Mouse (Mus musculus): ENCODE data around the gene Dbn1. TPM values are rescaled to one million over a fixed set of nuclear protein-coding genes. Genes with fewer than 3 reads are reported as not detected.
A peak's percentile ranks its signal among the peaks of the same experiment; 100 is the strongest.

Gene Dbn1
- total RNA-seq, 2 experiments from 2014 or later: 27.0 to 27.3 TPM

GRCm38 (mm10) chr13:55512379-55513031 is 24.6 kb upstream of the Dbn1 start:
- DNase-seq: peak; percentile 64 to 68
- intact Hi-C loops (cut with DNase I): loop anchor here (1.0 to 2.0 kb wide), 2 partner anchors 40 to 93 kb away; no protein-coding TSS in a partner anchor

DNA sequence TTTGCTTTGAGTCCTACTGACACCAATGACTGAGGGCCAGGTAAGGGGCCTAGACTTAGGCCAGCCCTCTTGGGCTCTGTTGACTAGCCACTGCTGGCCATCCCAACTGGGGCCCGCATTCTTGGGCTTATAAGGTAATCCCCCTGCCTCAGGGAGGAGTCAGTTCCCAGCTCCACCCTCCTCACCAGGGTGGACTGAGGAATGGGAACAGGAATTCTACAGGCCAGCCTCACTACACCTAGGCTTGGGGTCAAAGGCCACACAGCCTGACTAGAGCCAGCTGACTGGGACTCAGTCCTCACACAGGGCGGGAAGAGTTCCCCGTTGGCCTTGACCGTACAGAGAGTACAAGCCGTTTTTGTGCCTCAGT is 23.6 kb upstream of the Dbn1 start:
- intact Hi-C loops (cut with DNase I): no loop called here
- DNase-seq: no peak

- intact Hi-C loops (cut with DNase I): no loop called here
- DNase-seq: peak; percentile 90 to 91
These were observed 23.0 kb upstream of the Dbn1 start for GRCm38 (mm10) chr13:55510668-55511491.

DNA sequence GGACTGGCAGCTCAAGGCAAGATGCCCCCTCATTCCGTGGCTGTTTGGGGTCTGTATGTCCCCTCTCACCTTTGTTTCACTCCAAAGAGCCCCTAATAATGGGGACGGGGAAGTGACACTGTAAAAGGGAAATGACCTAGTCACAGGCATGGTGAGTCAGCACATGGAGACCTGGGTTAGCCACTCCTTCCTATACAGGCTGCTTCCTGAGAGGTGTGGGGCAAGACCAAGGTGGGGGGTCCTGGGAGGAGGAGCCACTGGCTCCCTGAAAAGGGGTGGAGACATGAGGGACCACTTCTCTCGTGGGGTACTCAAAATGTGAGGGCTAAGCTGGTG is 22.4 kb upstream of the Dbn1 start:
- intact Hi-C loops (cut with DNase I): no loop called here
- no peak for DNase-seq

DNA sequence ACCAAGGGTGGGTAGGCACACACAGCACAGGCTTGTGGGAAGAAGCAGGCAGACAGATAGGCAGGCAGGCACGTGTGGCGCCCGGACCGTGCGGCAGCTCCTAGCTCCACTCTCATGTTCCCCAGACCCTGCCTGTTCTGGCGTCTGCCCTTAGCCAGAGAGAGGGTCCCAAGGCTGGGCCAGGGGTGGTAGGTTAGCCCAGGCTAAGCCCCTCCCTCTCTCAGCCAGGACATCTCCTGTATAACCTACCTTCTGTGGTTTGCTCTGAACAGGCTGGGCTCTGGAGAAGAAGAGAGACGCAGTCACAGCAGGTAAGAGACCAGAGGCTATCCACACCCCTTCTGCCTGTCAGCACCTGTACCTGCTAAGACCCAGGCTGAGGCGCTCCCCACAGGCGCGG is 20.6 kb upstream of the Dbn1 start:
- intact Hi-C loops (cut with DNase I): no loop called here
- no peak for DNase-seq

DNA sequence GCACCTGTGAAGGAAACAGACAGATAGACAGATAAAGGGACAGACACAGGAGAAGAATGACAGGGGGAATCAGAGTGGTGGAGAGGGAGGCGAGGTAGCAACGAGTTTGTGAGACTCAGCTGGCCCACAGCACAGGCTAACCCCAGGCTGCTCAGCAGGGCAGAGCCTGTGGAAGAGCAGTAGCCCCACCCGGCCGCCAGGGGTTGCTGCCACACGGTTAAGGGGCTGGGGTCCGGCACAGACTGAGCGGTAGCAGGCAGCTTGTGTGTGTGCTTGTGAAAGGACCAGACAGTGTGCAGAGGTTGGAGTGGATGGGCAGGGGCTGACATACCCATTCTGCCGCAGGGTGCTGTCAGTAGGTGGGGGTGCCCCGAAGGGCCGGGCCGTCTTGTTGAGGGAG is 20.0 kb upstream of the Dbn1 start:
- DNase-seq: no peak
- intact Hi-C loops (cut with DNase I): no loop called here

GRCm38 (mm10) chr13:55506697-55507096 is 18.8 kb upstream of the Dbn1 start:
- no peak for DNase-seq

GRCm38 (mm10) chr13:55505810-55506209 is 17.9 kb upstream of the Dbn1 start:
- intact Hi-C loops (cut with DNase I): no loop called here
- DNase-seq: no peak

More at GRCm38 (mm10) chr13:55506697-55507096, 18.8 kb upstream of the Dbn1 start:
- intact Hi-C loops (cut with DNase I): no loop called here

- no peak for DNase-seq
- intact Hi-C loops (cut with DNase I): no loop called here
These were observed 16.5 kb upstream of the Dbn1 start for GRCm38 (mm10) chr13:55504390-55504789.

DNA sequence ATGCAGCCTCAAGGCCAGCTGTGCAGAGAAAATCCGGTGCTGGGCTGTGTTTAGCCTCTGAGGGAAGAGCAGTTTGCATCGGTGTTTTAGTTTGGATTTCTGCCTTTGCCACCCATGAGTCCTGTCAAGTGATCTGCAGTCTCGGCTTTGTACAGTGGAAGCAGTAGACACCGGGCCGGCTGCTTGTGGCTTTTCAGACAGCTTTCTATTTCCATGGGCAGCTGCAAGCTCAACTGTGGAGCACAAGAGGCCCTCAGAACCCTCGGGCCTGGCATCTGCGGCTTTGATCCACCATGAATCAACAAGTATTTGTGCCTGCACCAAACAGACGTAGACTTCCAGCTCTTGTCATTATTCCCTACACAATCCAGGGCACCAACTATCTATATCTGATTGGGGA is 14.5 kb upstream of the Dbn1 start:
- intact Hi-C loops (cut with DNase I): loop anchor here (2.0 kb wide), 1 partner anchor 14 kb away; the partner anchor contains the start of gene Dbn1
- no peak for DNase-seq

GRCm38 (mm10) chr13:55500575-55500974 is 12.7 kb upstream of the Dbn1 start:
- no peak for DNase-seq
- intact Hi-C loops (cut with DNase I): no loop called here

DNA sequence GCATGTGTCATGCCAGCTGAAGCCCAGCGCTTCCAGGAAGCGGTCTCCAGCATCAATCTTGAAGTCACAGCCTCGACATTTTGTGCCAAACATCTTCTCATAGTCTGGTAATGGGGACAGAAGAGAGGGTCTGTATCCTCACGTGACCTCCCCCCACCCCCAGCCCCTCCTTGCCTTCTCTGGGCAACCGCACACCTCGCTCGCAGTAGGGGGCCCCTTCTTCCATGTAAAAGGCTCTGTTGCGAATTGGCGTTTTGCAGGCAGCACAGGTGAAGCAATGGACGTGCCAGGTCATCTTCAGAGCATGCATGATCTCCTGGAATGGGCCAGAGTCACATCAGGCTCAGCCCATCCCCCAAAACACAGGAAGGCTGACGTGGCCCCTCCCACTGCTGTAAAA is 11.0 kb upstream of the Dbn1 start:
- DNase-seq: no peak
- intact Hi-C loops (cut with DNase I): no loop called here

- no peak for DNase-seq
- intact Hi-C loops (cut with DNase I): no loop called here
These were observed 8.8 kb upstream of the Dbn1 start for GRCm38 (mm10) chr13:55496661-55497060.

DNA sequence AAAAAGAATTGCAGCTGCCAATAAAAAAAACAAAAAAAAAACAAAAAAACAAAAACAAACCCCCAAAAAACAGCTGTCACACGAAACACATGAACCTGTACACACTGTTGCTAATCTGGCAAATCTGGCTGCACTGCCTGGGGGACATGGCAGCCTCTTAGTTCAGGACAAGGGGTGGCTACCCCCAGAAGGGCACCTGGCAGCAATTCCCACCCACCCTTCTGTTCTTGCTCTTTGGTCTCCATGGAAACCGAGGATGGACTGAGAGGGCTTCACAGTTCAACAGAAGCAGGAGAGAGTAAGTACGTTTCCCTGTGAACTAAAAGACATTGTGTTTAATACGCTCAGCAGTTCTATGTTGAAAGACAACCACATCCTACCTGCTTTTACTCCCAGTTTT is 7.8 kb upstream of the Dbn1 start:
- intact Hi-C loops (cut with DNase I): no loop called here

DNA sequence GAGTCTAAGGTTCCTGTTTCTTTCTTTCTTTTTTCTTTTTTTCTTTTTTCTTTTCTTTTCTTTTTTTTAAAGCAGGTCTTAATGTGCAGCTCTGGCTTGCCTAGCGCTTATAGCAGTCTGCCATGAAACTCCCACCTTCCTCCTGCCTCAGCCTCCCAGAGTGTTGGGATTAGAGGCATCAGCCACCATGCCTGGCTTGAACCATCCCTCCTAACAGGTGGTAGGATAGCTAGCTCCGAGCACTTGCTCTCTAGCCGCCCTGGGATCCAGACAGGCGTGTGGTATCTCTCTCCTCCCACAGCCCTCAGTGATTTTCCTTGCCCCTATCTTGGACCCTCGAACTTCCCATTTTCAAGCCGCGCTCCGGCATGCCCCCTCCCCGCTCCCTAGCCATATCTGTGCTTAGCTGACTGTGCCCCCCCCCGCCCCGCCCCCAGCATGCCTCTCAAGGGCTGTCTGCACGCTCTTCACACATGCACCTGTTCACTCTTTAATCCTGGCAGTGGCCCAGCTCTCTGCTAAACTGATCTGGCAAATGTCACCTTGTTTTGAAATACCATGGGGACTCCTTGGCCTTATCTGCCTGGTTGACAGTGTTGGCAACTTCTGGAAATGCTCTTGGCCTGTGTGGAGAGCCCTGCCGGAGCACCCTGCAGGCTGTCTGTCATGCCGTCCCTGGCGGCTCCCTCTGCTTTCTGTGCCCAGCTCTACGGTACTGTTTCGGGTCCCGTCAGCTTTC is 7.1 kb upstream of the Dbn1 start:
- intact Hi-C loops (cut with DNase I): no loop called here
- peak; percentile 56 to 77 for DNase-seq

More for the DNA sequence above, 7.8 kb upstream of the Dbn1 start:
- DNase-seq: no peak

- no peak for DNase-seq
- intact Hi-C loops (cut with DNase I): no loop called here
These were observed 6.3 kb upstream of the Dbn1 start for GRCm38 (mm10) chr13:55494257-55494656.

DNA sequence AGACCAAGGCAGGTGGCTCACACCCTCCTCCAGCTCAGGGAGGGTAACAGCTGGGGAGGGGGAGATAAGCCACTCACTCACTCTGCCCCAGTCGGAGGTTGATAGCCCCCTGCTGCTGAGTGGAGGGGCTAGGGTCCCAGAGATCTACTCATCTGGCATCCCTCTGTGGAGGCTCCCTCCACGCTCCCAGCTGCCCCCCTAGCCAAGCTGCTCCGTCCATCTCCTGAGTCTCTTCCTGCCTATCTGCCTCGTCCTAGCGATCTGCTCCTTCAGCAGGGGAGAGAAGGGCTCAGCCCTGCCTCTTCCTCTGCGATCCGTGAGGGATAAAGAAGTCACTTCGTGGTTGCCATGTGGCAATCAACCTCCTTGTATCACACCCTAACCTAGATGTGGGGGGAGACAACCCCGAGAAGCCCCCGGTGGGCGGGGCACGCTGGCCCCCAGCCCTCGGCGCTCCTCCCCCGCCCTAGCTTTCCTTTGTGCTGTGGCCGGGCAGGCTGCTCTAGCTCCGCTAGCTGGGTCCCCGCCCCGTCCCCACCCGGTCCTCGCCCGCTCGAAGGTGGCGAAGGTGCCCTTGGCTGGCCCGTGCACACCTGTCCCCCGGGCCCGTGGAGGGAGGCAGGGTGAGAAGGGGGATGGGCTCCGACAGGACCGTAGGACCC is 864 bp downstream of the Dbn1 start:
- DNase-seq: peak; percentile 50 to 54
- intact Hi-C loops (cut with DNase I): no loop called here

DNA sequence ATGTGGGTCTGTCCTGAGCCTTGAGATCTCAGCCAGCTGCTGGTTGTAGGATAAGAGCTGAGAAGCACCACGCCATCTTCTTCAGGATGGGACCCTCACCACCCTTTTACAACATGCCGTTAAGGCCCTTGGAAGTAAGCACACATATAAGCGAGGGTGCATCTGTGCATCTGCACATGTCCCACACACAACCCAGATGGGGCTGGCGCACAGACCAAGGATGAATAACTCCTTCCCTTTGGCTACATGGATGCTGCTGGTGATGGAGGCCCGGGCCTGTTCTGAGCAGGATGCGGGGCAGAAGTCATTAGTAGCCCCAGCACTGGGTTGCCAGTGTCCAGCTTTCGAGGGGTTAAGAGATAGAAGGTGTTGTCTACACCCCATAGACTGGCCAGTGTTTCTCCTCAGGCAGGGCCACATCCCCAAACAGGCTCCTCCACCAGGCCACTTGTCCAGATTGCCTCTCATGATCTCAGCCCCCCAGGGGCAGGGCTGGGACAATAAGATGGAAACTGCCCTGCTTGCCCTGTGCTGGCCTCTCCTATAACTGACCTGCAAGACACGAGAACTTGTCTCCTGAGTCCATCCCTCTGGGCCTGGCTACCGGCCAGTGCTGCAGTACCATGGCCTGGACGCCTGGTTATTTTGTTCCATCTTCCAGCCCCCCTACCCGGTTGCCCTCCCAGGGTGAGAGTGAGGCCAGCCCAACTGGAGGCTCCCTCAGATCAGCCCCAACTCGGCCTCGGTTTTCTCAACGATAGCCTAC is 1.7 kb downstream of the Dbn1 start:
- peak; percentile 49 to 50 for DNase-seq
- intact Hi-C loops (cut with DNase I): no loop called here

DNA sequence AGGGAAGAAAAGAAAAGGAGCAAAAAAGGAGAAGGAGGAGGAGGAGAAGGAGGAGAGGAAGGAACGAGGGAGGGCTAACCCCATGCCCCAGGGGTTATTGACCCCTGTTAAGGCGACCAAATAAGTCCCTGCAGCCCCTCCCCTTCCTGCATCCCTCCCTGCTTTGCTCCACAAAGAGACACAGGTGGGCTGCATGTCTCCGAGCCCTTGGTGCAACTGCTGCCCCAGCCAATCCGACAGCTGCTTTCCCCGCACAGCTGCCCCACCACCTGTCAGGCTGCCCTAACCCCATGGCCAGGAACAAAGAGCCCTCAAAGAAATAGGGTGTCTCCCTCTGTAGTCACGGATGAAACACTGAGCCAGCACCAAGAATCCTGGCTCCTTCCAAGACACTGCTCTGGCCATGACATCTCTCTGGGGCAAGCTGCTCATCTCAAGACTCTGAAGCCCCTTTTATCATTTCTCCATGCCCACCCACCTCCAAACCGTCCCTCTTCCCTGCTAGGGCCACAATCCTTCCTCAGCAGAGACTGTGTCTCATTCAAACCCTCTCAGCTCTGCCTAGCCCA is 3.3 kb downstream of the Dbn1 start:
- DNase-seq: no peak
- intact Hi-C loops (cut with DNase I): no loop called here

DNA sequence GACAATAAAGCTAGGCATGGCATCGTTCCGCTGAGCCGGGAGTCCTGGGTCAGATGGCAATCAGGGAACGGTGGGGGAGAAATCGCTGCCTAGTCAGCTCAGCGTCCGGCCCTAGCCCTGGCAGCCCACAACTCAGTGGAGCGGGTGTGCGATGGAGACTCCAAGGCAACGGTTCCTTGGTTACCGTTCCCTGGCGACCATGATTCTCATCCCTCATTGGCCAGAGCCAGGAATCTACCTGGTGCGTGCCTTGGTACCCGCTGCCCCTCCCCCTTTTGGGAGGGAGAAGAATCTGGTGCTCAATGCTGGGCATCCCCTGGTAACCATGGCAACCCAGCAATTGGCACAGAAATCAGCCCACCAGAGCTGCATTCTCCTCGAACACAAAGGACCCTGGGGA is 4.3 kb downstream of the Dbn1 start:
- no peak for DNase-seq
- intact Hi-C loops (cut with DNase I): no loop called here

Data from heart, postnatal 14 days (tissue).